Mouse (Mus musculus) hindbrain, embryonic 16.5 days (tissue): ENCODE measurements around the gene Nexmif. TPM values are rescaled to one million over a fixed set of nuclear protein-coding genes. Genes with fewer than 3 reads are reported as not detected.
"Not testable (repeated sequence)": the region's sequence is repeated elsewhere in the genome, so short reads cannot be mapped to it uniquely, and the experiment has no call there.

Source experiments
- ATAC-seq: fragments of 200-750 bp; cut with Nextera tagmentation; 2 replicates; pipeline ENCODE4 v1.8.0; 2017; ENCODE audit warnings: moderate TSS enrichment, moderate library complexity
- H3K27ac ChIP-seq: fragments of 300-500 bp; sonication (generic); 2 replicates; pipeline ENCODE4 v1.5.1; 2014; ENCODE audit warnings: low read depth, mild to moderate bottlenecking, control low read depth, low read length, moderate library complexity
- H3K27me3 ChIP-seq: fragments of 300-500 bp; sonication (generic); replicated peaks from 2 replicates; pipeline ENCODE4 v1.6.1; 2014; ENCODE audit warnings: low read length; ENCODE audit not compliant: control insufficient read depth, insufficient read depth
- H3K36me3 ChIP-seq: fragments of 300-500 bp; sonication (generic); 2 replicates; pipeline ENCODE4 v1.6.1; 2014; ENCODE audit warnings: mild to moderate bottlenecking, low read length, moderate library complexity, mixed read lengths; ENCODE audit not compliant: control insufficient read depth, insufficient read depth
- H3K4me1 ChIP-seq: fragments of 300-500 bp; sonication (generic); 2 replicates; pipeline ENCODE4 v1.6.1; 2014; ENCODE audit warnings: low read depth, low read length; ENCODE audit not compliant: control insufficient read depth, insufficient read depth
- H3K4me2 ChIP-seq: fragments of 300-500 bp; sonication (generic); 2 replicates; pipeline ENCODE4 v1.6.1; 2014; ENCODE audit warnings: mild to moderate bottlenecking, low read length, control low read depth, moderate library complexity
- H3K4me3 ChIP-seq: fragments of 300-500 bp; sonication (generic); 2 replicates; pipeline ENCODE4 v1.5.1; 2014; ENCODE audit warnings: mild to moderate bottlenecking, low read length, control low read depth, moderate library complexity
- H3K9ac ChIP-seq: fragments of 300-500 bp; sonication (generic); 2 replicates; pipeline ENCODE4 v1.6.1; 2014; ENCODE audit warnings: low read depth, mild to moderate bottlenecking, control low read depth, low read length, moderate library complexity
- H3K9me3 ChIP-seq: fragments of 300-500 bp; sonication (generic); 2 replicates; pipeline ENCODE4 v1.6.1; 2014; ENCODE audit warnings: mild to moderate bottlenecking, low read length, moderate library complexity; ENCODE audit not compliant: control insufficient read depth
- WGBS: fragments of 180-500 bp; shearing (Covaris S2); extraction: QIAGEN DNeasy Blood & Tissue Kit; methylation state at CpG from one replicate; pipeline ENCODE4 v1.1.7; 2014; 5-methylcytosine and 5-hydroxymethylcytosine counted together
- microRNA counts: library from miRNA; unstranded; fragments of <30 nt; microRNA quantifications from one replicate; lab custom pipeline; 2016
- microRNA-seq: library from miRNA; unstranded; fragments of <30 nt; microRNA quantifications from one replicate; pipeline ENCODE4, GENCODE M21; 2017
- polyA plus RNA-seq: library from polyadenylated mRNA; unstranded; fragments of >200 nt; fragmentation: Nextera tagmentation; extraction: Ambion mirVana; gene quantifications from 2 replicates; pipeline ENCODE4 v1.2.1, GENCODE M21; 2015

The Nexmif gene
- polyA plus RNA-seq, 1 experiment from 2014 or later: 13.7 TPM

DNA sequence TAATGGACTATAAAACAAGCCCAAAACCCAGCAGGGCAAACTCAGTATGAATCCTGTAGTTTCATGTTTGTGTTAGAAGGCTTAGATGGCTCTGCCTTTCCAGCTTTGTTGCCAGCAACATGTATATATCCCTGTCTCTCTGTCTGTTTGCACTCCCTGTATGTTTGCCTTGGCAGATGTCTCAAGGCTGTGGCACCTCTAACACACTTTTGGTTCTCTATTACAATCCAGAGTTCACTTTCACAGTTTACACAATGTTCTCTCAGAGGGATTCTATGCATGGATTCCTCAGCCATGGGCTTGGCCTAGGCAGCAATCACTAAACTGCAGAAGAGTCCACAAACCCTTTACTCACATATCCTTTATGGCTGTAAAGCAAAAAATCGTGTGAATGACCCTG lies 50.9 kb downstream of the Nexmif start:
- ATAC-seq: no peak
- no peak overlapping the region for H3K4me2 ChIP-seq
- no peak overlapping the region for H3K4me3 ChIP-seq
- no peaks in the 10 kb centered on the region for H3K36me3 ChIP-seq
- H3K9ac ChIP-seq: no peak overlapping the region
- WGBS: 56% methylated on average over 1 of the region's 1 CpGs
- H3K27me3 ChIP-seq: no peaks in the 10 kb centered on the region
- H3K27ac ChIP-seq: no peak overlapping the region
- no peaks in the 10 kb centered on the region for H3K4me1 ChIP-seq
- H3K9me3 ChIP-seq: no peaks in the 10 kb centered on the region

DNA sequence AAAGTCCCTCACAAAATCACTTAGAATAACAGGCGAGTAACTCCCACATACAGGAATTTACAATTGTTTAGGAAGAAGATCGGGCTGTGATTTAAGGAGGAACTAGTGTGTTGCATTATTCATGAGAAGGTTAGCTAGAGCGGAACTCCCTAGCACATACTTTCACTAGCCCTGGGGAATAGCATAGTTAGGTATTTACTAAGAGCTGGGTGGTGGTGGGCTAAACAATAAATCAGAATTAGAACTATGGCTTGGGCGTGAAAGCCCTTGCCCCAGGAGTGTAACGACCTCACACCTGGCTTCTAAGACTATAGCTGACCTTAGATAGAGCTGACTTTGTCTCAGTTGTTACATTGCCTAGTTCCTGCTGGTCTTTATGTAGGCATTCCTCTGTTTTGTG lies 85.7 kb downstream of the Nexmif start:
- H3K4me2 ChIP-seq, ATAC-seq, H3K4me1 ChIP-seq, H3K4me3 ChIP-seq, H3K27ac ChIP-seq, H3K27me3 ChIP-seq, H3K9ac ChIP-seq, H3K36me3 ChIP-seq, H3K9me3 ChIP-seq: not testable (repeated sequence)
- WGBS: 68% methylated on average over 5 of the region's 5 CpGs

DNA sequence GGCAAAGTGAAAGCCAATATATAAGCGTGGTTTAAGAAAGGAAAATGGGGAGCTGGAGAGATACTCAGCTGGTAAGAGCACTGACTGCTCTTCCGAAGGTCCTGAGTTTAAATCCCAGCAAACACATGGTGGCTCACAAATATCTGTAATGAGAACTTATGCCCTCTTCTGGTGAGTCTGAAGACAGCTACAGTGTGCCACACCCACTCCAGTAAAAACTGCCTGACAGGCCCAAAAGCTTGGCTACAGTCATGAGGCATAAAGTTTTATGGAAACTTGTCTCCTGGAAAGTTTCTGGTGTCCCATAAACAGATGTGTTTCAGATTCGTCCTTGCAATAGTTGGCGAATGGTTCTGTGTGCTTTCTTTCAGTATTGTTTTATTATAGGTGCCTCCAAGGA lies 86.4 kb downstream of the Nexmif start:
- H3K4me1 ChIP-seq: no peaks in the 10 kb centered on the region
- ATAC-seq: no peak
- H3K27me3 ChIP-seq: no peaks in the 10 kb centered on the region
- 67% methylated on average over 4 of the region's 4 CpGs for WGBS
- H3K4me3 ChIP-seq: no peak overlapping the region
- no peak overlapping the region for H3K4me2 ChIP-seq
- no peak overlapping the region for H3K27ac ChIP-seq
- no peaks in the 10 kb centered on the region for H3K36me3 ChIP-seq
- H3K9me3 ChIP-seq: no peaks in the 10 kb centered on the region
- no peak overlapping the region for H3K9ac ChIP-seq

DNA sequence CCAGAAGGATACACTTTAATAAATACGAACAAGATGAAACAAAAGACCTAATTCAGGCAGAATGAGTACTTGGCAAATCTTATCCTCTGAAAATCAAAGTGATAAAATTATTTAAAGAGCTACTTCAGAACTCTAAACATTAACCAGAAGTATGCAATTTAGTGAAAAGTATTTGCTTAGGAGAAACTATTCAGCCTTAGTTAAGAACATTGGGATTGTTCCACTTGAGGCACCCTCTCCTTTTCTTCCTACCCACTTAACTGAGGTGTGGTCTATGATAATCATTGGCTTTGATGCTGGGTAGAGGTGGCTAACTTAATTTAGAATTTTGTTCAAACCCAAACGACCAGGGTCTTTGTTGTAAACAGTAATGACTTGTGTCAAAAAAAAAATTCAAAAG lies 146.1 kb downstream of the Nexmif start:
- ATAC-seq: no peak
- WGBS: 57% methylated on average over 2 of the region's 2 CpGs
- no peaks in the 10 kb centered on the region for H3K36me3 ChIP-seq
- H3K9me3 ChIP-seq: no peaks in the 10 kb centered on the region
- H3K27ac ChIP-seq: no peak overlapping the region
- H3K27me3 ChIP-seq: no peaks in the 10 kb centered on the region
- no peak overlapping the region for H3K4me3 ChIP-seq
- no peak overlapping the region for H3K9ac ChIP-seq
- no peaks in the 10 kb centered on the region for H3K4me1 ChIP-seq
- H3K4me2 ChIP-seq: no peak overlapping the region

DNA sequence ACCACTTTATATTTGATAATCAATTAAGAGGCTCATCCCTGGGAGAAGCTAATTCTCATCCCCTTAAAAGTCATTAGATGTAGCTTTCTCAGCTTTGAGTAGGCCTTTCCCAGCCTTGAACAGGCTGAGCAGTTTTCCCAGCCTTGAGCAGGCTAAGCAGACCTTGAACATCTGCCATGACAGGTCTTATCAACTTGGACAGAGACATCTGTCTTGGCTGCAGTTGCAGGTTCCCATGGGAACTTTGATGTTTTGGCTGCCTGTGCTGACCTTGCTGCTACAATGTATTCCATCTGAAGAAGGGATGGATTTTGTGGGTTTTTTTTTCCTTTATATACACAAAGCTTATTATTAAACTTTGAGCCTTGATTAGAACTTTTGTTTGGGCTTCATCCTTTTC lies 160.7 kb downstream of the Nexmif start:
- Histone ChIP-seq H3K27ac (no peak overlapping the region), H3K4me2 (no peak overlapping the region), H3K27me3 (peaks cover 6% of the 10 kb centered on the region; the same call in 1 of the 2 replicates), H3K9ac (no peak overlapping the region), H3K4me1 (no peaks in the 10 kb centered on the region), H3K36me3 (no peaks in the 10 kb centered on the region), H3K9me3 (no peaks in the 10 kb centered on the region), H3K4me3 (no peak overlapping the region)
- no peak for ATAC-seq

DNA sequence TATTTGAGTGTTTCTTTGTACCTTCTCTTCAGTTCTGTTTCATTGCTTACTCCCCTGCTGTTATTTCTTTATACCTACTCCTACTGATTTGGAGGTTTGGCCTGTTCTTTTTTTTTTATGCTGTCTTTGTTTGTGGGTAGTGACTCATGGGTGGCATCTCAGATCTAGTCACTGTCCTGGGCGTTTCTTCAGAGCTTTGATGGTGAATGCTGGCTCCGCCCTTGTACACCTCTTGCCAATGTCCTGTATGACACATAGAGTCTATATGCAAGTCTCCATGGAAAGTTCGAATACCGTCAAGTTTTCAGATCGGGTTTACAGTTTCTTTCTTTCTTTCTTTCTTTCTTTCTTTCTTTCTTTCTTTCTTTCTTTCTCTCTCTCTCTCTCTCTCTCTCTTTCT lies 167.1 kb downstream of the Nexmif start:
- Histone ChIP-seq H3K4me3 (no peak overlapping the region), H3K36me3 (no peaks in the 10 kb centered on the region), H3K9me3 (no peaks in the 10 kb centered on the region), H3K27ac (no peak overlapping the region), H3K27me3 (peaks cover 6% of the 10 kb centered on the region; the same call in 1 of the 2 replicates), H3K9ac (no peak overlapping the region), H3K4me1 (no peaks in the 10 kb centered on the region), H3K4me2 (no peak overlapping the region)
- ATAC-seq: no peak
- 80% methylated on average over 5 of the region's 5 CpGs for WGBS

DNA sequence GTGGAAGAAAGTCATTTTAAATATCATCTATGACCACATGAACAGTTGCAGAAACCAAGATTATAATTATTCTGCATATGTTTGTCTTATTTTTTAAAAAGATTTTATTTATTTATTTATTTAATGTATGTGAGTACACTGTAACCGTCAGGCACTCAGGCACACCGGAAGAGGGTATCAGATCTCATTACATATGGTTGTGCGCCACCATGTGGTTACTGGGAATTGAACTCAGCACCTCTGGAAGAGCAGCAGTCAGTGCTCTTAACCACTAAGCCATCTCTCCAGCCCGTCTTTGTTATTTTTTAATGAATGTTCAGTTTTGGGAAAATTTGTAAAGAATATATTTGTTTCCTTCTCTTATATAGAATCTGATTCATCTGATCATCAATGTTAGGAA lies 168.2 kb downstream of the Nexmif start:
- no peak overlapping the region for H3K27ac ChIP-seq
- H3K27me3 ChIP-seq: peaks cover 6% of the 10 kb centered on the region; the same call in 1 of the 2 replicates
- H3K9ac ChIP-seq: no peak overlapping the region
- ATAC-seq: no peak
- no peak overlapping the region for H3K4me2 ChIP-seq
- WGBS: 60% methylated on average over 4 of the region's 4 CpGs
- H3K9me3 ChIP-seq: no peaks in the 10 kb centered on the region
- no peaks in the 10 kb centered on the region for H3K36me3 ChIP-seq
- no peak overlapping the region for H3K4me3 ChIP-seq
- H3K4me1 ChIP-seq: no peaks in the 10 kb centered on the region

MicroRNA genes within 50 kb of the gene (microRNA counts, 519-probe panel; counts per million panel counts)
- 2,287 counts per million, percentile 52 among the panel's probes with 10 or more counts for microRNA mmu-miR-672 (lab: Ali Mortazavi, UCI)

Small RNA genes lying within 50 kb of the gene (microRNA-seq; reads per million reads assigned to microRNA genes)
- gene Gm24993 (not detected), gene Mir672 (273 reads per million, percentile 63 among the genes with 10 or more reads in this experiment)

Other genes starting within 250 kb of the Nexmif start
- gene Rlim, start 219.9 kb downstream of the Nexmif start, polyA plus RNA-seq: 20.2 and 23.9 TPM in 2 replicates
- 5.4 and 6.6 TPM in 2 replicates for gene Abcb7, start 212.7 kb upstream of the Nexmif start, polyA plus RNA-seq